Mouse (Mus musculus) stomach, postnatal 0 days (tissue): ENCODE results near the gene Pnisr.

Source experiments
- CTCF ChIP-seq: IDR thresholded peaks from 2 replicates; pipeline ENCODE4 v1.5.1; 2016; ENCODE audit warnings: antibody characterized with exemption, low read depth, mild to moderate bottlenecking, moderate library complexity
- EP300 ChIP-seq: optimal IDR thresholded peaks from 2 replicates; pipeline ENCODE3; 2016; ENCODE audit warnings: antibody characterized with exemption

DNA sequence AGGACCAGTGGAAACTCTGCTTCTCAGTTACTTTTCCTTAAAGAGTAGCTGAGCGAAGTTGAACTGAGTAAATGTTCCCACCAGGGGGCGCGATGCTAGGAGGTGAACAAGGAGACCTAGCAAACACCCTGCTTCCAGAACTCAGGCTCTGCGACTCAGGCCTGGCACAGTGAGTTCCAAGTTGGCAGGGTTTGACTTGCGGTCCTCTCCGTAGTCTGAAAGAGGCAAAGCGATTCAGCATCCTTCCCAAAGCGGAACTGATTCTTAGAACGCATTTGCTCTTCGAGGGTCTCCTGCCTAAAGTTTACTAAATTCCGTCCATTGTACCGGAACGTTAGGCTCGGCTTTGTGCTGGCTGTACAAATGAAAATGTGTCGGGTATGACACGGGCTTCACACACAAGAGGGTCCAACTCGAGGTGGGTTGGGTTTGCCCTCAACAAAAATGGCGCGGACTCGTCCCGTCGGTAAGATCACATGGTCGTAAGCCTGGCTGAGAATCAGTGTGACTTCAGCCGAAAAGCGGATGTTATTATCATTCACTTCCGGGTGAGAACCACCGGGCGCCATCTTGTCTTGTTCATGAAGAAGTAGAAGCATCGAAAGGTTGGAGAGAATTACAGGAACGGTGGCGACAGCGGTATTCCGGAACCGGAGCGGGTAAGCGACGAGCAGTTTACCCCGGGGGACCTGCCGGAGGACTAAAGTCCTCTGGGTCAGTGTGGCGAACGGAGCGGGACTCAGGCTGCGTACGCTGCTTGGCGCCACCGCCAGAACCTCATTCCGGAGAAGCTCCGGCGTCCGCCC lies at the start of gene Pnisr:
- peak; percentile 95 for TF ChIP-seq CTCF
- TF ChIP-seq EP300: peak; percentile 88
